Mouse (Mus musculus) heart, embryonic 14.5 days (tissue): ENCODE measurements around the gene Parm1. TPM values are rescaled to one million over a fixed set of nuclear protein-coding genes. Genes with fewer than 3 reads are reported as not detected.

Source experiments
- ATAC-seq: fragments of 200-750 bp; cut with Nextera tagmentation; 2 replicates; pipeline ENCODE4 v1.8.0; 2017; ENCODE audit warnings: low read depth, moderate TSS enrichment; ENCODE audit not compliant: insufficient number of reproducible peaks, insufficient read depth, low FRiP score
- H3K27ac ChIP-seq, 2 experiments: fragments of 200-500 bp in 1 of 2; fragments of 300-500 bp in 1 of 2; sonication (generic) in 1 of 2; replicated peaks in 1 of 2; 2 replicates each; pipeline ENCODE4 v1.5.1; 2012 to 2014; ENCODE audit warnings: low read depth in 2 of 2, low read length in 2 of 2, control low read depth in 1 of 2, mild to moderate bottlenecking in 1 of 2, mixed read lengths in 1 of 2; ENCODE audit not compliant: control insufficient read depth in 1 of 2, insufficient read depth in 1 of 2
- H3K27me3 ChIP-seq: fragments of 300-500 bp; sonication (generic); 2 replicates; pipeline ENCODE4 v1.6.1; 2014; ENCODE audit warnings: mild to moderate bottlenecking, low read length, control low read depth; ENCODE audit not compliant: control insufficient read depth, insufficient read depth
- H3K36me3 ChIP-seq: fragments of 300-500 bp; sonication (generic); 2 replicates; pipeline ENCODE4 v1.6.1; 2014; ENCODE audit warnings: mild to moderate bottlenecking, control low read depth, low read length, mixed read lengths; ENCODE audit not compliant: control insufficient read depth, insufficient read depth
- H3K4me1 ChIP-seq, 2 experiments: fragments of 200-500 bp in 1 of 2; fragments of 300-500 bp in 1 of 2; sonication (generic) in 1 of 2; 2 replicates each; pipeline ENCODE4 v1.6.1; 2012 to 2014; ENCODE audit warnings: low read length in 2 of 2, control low read depth in 1 of 2, mixed read lengths in 1 of 2; ENCODE audit not compliant: control insufficient read depth in 2 of 2, insufficient read depth in 2 of 2
- H3K4me2 ChIP-seq: fragments of 300-500 bp; sonication (generic); 2 replicates; pipeline ENCODE4 v1.6.1; 2014; ENCODE audit warnings: mild to moderate bottlenecking, low read length
- H3K4me3 ChIP-seq, 2 experiments: fragments of 200-500 bp in 1 of 2; fragments of 300-500 bp in 1 of 2; sonication (generic) in 1 of 2; 2 replicates each; pipeline ENCODE4 v1.5.1; 2012 to 2014; ENCODE audit warnings: low read length in 2 of 2, mild to moderate bottlenecking in 2 of 2, control low read depth in 1 of 2, low read depth in 1 of 2, moderate library complexity in 1 of 2; ENCODE audit not compliant: control insufficient read depth in 1 of 2, insufficient read depth in 1 of 2
- H3K9ac ChIP-seq: fragments of 300-500 bp; sonication (generic); 2 replicates; pipeline ENCODE4 v1.6.1; 2014; ENCODE audit warnings: mild to moderate bottlenecking, low read length
- H3K9me3 ChIP-seq: fragments of 300-500 bp; sonication (generic); 2 replicates; pipeline ENCODE4 v1.6.1; 2016; ENCODE audit warnings: low read length, control low read depth; ENCODE audit not compliant: control insufficient read depth
- WGBS: fragments of 180-500 bp; shearing (Covaris S2); extraction: QIAGEN DNeasy Blood & Tissue Kit; methylation state at CpG from one replicate; pipeline ENCODE4 v1.1.7; 2014; 5-methylcytosine and 5-hydroxymethylcytosine counted together
- polyA plus RNA-seq: library from polyadenylated mRNA; unstranded; fragments of >200 nt; fragmentation: Nextera tagmentation; extraction: Ambion mirVana; gene quantifications from 2 replicates; pipeline ENCODE4 v1.2.1, GENCODE M21; 2014

Gene Parm1
- 33.3 and 34.2 TPM in 2 replicates for polyA plus RNA-seq

- peaks cover 4 to 21% of the 10 kb centered on the region in 2 experiments; a peak in 3 of 4 replicates for H3K4me1 ChIP-seq
- H3K4me3 ChIP-seq: peak within 1 kb of the TSS; percentile 75 to 91
- peak within 1 kb of the TSS; percentile 82 for H3K9ac ChIP-seq
- no peaks in the 10 kb centered on the region for H3K27me3 ChIP-seq
- H3K27ac ChIP-seq: peak within 1 kb of the TSS; percentile 55 to 67; a peak in 3 of 4 replicates
- H3K4me2 ChIP-seq: peak within 1 kb of the TSS; percentile 91
- peak; percentile 97 for ATAC-seq
- under 1% methylated on average over 48 of the region's 48 CpGs for WGBS
- H3K9me3 ChIP-seq: no peaks in the 10 kb centered on the region
- H3K36me3 ChIP-seq: no peaks in the 10 kb centered on the region
Observed at GRCm38 (mm10) chr5:91517480-91518301, at the start of gene Parm1. Gene Parm1, plus strand, starts transcription at chr5:91517615.

GRCm38 (mm10) chr5:91475241-91475640 lies 42.2 kb upstream of the Parm1 start:
- ATAC-seq: no peak
- no peaks in the 10 kb centered on the region for H3K9me3 ChIP-seq
- H3K4me2 ChIP-seq: no peak overlapping the region
- WGBS: 89% methylated on average over 7 of the region's 7 CpGs
- H3K27ac ChIP-seq: no peak overlapping the region
- no peaks in the 10 kb centered on the region for H3K36me3 ChIP-seq
- no peaks in the 10 kb centered on the region for H3K27me3 ChIP-seq
- no peak overlapping the region for H3K4me3 ChIP-seq
- no peaks in the 10 kb centered on the region for H3K4me1 ChIP-seq
- H3K9ac ChIP-seq: no peak overlapping the region

GRCm38 (mm10) chr5:91476863-91477262 lies 40.6 kb upstream of the Parm1 start:
- Histone ChIP-seq H3K27ac (no peak overlapping the region), H3K36me3 (no peaks in the 10 kb centered on the region), H3K9me3 (no peaks in the 10 kb centered on the region), H3K4me2 (no peak overlapping the region), H3K4me1 (no peaks in the 10 kb centered on the region), H3K9ac (no peak overlapping the region), H3K4me3 (no peak overlapping the region), H3K27me3 (no peaks in the 10 kb centered on the region)
- ATAC-seq: no peak
- 82% methylated on average over 7 of the region's 7 CpGs for WGBS

GRCm38 (mm10) chr5:91478673-91479072 lies 38.7 kb upstream of the Parm1 start:
- no peaks in the 10 kb centered on the region for H3K4me1 ChIP-seq
- no peak overlapping the region for H3K9ac ChIP-seq
- H3K4me3 ChIP-seq: no peak overlapping the region
- H3K9me3 ChIP-seq: no peaks in the 10 kb centered on the region
- H3K27me3 ChIP-seq: no peaks in the 10 kb centered on the region
- ATAC-seq: no peak
- no peak overlapping the region for H3K27ac ChIP-seq
- H3K36me3 ChIP-seq: no peaks in the 10 kb centered on the region
- WGBS: 83% methylated on average over 4 of the region's 4 CpGs
- no peak overlapping the region for H3K4me2 ChIP-seq

GRCm38 (mm10) chr5:91480129-91480528 lies 37.3 kb upstream of the Parm1 start:
- Histone ChIP-seq H3K27ac (no peak overlapping the region), H3K27me3 (no peaks in the 10 kb centered on the region), H3K9me3 (no peaks in the 10 kb centered on the region), H3K4me3 (no peak overlapping the region), H3K36me3 (no peaks in the 10 kb centered on the region), H3K4me2 (no peak overlapping the region), H3K4me1 (no peaks in the 10 kb centered on the region), H3K9ac (no peak overlapping the region)
- WGBS: 62% methylated on average over 1 of the region's 1 CpGs
- ATAC-seq: no peak

GRCm38 (mm10) chr5:91484324-91484723 lies 33.1 kb upstream of the Parm1 start:
- H3K4me3 ChIP-seq: no peak overlapping the region
- no peak for ATAC-seq
- no peaks in the 10 kb centered on the region for H3K27me3 ChIP-seq
- no peaks in the 10 kb centered on the region for H3K9me3 ChIP-seq
- 75% methylated on average over 1 of the region's 1 CpGs for WGBS
- H3K27ac ChIP-seq: no peak overlapping the region
- H3K4me2 ChIP-seq: no peak overlapping the region
- no peaks in the 10 kb centered on the region for H3K4me1 ChIP-seq
- H3K36me3 ChIP-seq: no peaks in the 10 kb centered on the region
- no peak overlapping the region for H3K9ac ChIP-seq

GRCm38 (mm10) chr5:91494456-91494855 lies 23.0 kb upstream of the Parm1 start:
- 61% methylated on average over 5 of the region's 5 CpGs for WGBS
- H3K4me1 ChIP-seq: no peaks in the 10 kb centered on the region
- no peak overlapping the region for H3K4me3 ChIP-seq
- no peaks in the 10 kb centered on the region for H3K36me3 ChIP-seq
- H3K4me2 ChIP-seq: no peak overlapping the region
- H3K9me3 ChIP-seq: peaks cover 4% of the 10 kb centered on the region; the same call in 1 of the 2 replicates
- H3K27me3 ChIP-seq: no peaks in the 10 kb centered on the region
- H3K9ac ChIP-seq: no peak overlapping the region
- no peak overlapping the region for H3K27ac ChIP-seq
- ATAC-seq: no peak
